Mouse (Mus musculus) hindbrain, embryonic 15.5 days (tissue): ENCODE measurements at regions not wholly inside any gene's neighbourhood (a gene's known extent, or its start where the extent isn't known, plus 50 kb on each side); places are given as distances from the start of the nearest gene placed in this dataset.

ENCODE experiments used
- ATAC-seq: fragments of 200-750 bp; cut with Nextera tagmentation; 2 replicates; pipeline ENCODE4 v1.8.0; 2017; ENCODE audit warnings: low read depth, moderate number of reproducible peaks, moderate TSS enrichment; ENCODE audit not compliant: low FRiP score
- H3K27ac ChIP-seq: fragments of 300-500 bp; sonication (generic); replicated peaks from 2 replicates; pipeline ENCODE4 v1.5.1; 2015; ENCODE audit warnings: mild to moderate bottlenecking, inconsistent platforms
- H3K27me3 ChIP-seq: fragments of 300-500 bp; sonication (generic); 2 replicates; pipeline ENCODE4 v1.6.1; 2015; ENCODE audit warnings: control low read depth, inconsistent platforms
- H3K36me3 ChIP-seq: fragments of 300-500 bp; sonication (generic); 2 replicates; pipeline ENCODE4 v1.6.1; 2015; ENCODE audit warnings: control low read depth, inconsistent platforms
- H3K4me1 ChIP-seq: fragments of 300-500 bp; sonication (generic); replicated peaks from 2 replicates; pipeline ENCODE4 v1.6.1; 2015; ENCODE audit warnings: control low read depth, inconsistent platforms
- H3K4me2 ChIP-seq: fragments of 300-500 bp; sonication (generic); 2 replicates; pipeline ENCODE4 v1.6.1; 2015; ENCODE audit warnings: moderate library complexity, mild to moderate bottlenecking, inconsistent platforms
- H3K4me3 ChIP-seq: fragments of 300-500 bp; sonication (generic); 2 replicates; pipeline ENCODE4 v1.5.1; 2015; ENCODE audit warnings: mild to moderate bottlenecking, inconsistent platforms
- H3K9ac ChIP-seq: fragments of 300-500 bp; sonication (generic); 2 replicates; pipeline ENCODE4 v1.6.1; 2015; ENCODE audit warnings: inconsistent platforms
- H3K9me3 ChIP-seq: fragments of 300-500 bp; sonication (generic); 2 replicates; pipeline ENCODE4 v1.6.1; 2016; ENCODE audit warnings: control low read depth, inconsistent platforms
- WGBS: fragments of 180-500 bp; shearing (Covaris S2); methylation state at CpG from one replicate; pipeline ENCODE4 v1.1.7; 2015; 5-methylcytosine and 5-hydroxymethylcytosine counted together

DNA sequence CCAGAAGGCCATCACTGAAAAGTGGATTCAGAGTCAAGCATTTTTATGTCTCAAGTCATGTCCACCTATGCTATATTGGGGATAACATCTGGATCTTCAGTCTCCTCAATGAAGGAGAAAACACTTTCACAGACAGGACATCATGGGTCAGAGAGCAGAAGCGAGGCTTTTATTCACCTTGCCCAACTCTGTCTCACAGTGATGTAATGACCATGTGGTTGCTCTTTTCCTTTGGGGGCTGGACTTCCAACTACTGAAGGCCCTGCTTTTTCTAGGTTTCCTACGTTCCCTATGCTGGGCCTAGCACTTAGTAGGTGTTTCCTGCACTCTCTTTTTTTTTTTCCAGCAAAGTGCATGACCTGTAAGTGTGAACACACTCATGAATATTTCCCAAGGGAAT is 130.4 kb downstream of the 4933412E24Rik start:
- H3K27ac ChIP-seq, result no peak overlapping the region
- no peak overlapping the region for H3K4me3 ChIP-seq
- no peaks in the 10 kb centered on the region for H3K9me3 ChIP-seq
- 81% methylated on average over 2 of the region's 2 CpGs for WGBS
- no peak overlapping the region for H3K4me2 ChIP-seq
- 0 out of 2 replicates have a peak, but pooled peaks cover 4% of the 10 kb centered on the region for H3K4me1 ChIP-seq
- H3K9ac ChIP-seq, result no peak overlapping the region
- no peaks in the 10 kb centered on the region for H3K36me3 ChIP-seq
- H3K27me3 ChIP-seq, result no peaks in the 10 kb centered on the region
- no peak for ATAC-seq

DNA sequence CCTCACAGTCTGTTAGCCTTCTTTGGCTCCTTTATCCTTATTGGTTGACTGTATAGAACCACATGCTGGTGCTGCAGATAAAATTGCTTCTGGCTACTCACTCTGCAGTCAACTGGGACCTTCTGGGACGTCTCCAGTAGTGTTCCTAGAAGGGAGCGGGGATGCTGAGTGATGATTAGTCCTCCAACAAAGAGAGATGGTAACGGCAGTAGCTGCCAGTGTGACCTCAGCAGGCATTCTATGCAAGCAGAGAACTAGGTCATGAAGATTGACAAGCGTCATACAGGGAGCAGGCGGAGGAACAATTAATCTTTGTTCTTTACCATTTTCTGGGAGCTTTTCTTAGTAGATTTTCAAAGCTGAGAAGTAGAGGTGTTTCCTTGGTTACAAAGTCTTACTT is 134.0 kb downstream of the 4933412E24Rik start:
- H3K27me3 ChIP-seq, result no peaks in the 10 kb centered on the region
- H3K4me2 ChIP-seq, result no peak overlapping the region
- H3K9me3 ChIP-seq, result no peaks in the 10 kb centered on the region
- no peak overlapping the region for H3K9ac ChIP-seq
- no peaks in the 10 kb centered on the region for H3K36me3 ChIP-seq
- H3K4me3 ChIP-seq, result no peak overlapping the region
- H3K4me1 ChIP-seq, result no peaks in the 10 kb centered on the region
- 66% methylated on average over 5 of the region's 5 CpGs for WGBS
- ATAC-seq, result no peak
- H3K27ac ChIP-seq, result no peak overlapping the region

DNA sequence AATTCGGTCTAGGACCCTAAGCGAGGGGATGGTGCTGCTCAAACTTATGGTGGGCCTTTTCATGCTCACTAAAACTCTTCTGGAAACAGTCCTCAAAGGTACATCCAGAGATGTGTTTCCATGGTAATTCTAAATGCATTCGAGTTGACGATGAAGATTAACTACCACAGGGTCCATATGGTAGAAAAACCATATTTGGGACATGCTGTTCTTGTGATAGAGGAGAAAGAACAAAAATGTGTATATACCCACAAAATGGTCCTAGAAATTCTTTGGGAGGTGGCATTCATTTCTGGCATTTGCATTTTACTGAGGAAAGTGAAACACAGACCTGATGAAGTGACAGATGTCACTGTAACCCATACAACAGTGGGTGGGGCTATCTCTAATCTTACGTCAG is 136.0 kb downstream of the 4933412E24Rik start:
- no peaks in the 10 kb centered on the region for H3K9me3 ChIP-seq
- ATAC-seq, result no peak
- H3K27me3 ChIP-seq, result no peaks in the 10 kb centered on the region
- H3K4me3 ChIP-seq, result no peak overlapping the region
- H3K27ac ChIP-seq, result no peak overlapping the region
- H3K36me3 ChIP-seq, result no peaks in the 10 kb centered on the region
- WGBS, result 93% methylated on average over 5 of the region's 5 CpGs
- no peak overlapping the region for H3K9ac ChIP-seq
- H3K4me1 ChIP-seq, result 0 out of 2 replicates have a peak, but pooled peaks cover 3% of the 10 kb centered on the region
- H3K4me2 ChIP-seq, result no peak overlapping the region

DNA sequence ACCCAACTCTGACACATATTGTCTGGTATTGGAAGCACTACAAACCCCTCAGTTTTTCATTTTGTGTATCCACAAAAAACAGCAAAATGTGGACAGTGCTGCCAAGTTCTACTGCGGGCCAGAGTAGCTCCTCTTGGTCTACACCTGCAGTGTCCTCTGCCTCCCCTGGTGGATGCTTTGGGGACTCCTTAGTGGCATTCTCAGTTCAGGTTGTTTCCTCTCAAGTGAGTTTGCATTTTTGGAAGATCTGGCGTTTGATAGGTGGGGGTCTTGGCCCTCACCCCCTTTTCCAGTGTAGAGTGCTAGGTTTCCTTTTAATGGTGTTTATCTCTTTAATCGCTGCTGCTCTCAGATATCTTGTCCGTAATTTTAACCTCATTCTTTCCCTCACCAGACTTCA is 137.1 kb downstream of the 4933412E24Rik start:
- ATAC-seq, result no peak
- 88% methylated on average over 4 of the region's 4 CpGs for WGBS
- H3K4me2 ChIP-seq, result no peak overlapping the region
- 0 out of 2 replicates have a peak, but pooled peaks cover 3% of the 10 kb centered on the region for H3K4me1 ChIP-seq
- no peaks in the 10 kb centered on the region for H3K9me3 ChIP-seq
- H3K36me3 ChIP-seq, result no peaks in the 10 kb centered on the region
- no peak overlapping the region for H3K4me3 ChIP-seq
- no peaks in the 10 kb centered on the region for H3K27me3 ChIP-seq
- H3K9ac ChIP-seq, result no peak overlapping the region
- no peak overlapping the region for H3K27ac ChIP-seq

DNA sequence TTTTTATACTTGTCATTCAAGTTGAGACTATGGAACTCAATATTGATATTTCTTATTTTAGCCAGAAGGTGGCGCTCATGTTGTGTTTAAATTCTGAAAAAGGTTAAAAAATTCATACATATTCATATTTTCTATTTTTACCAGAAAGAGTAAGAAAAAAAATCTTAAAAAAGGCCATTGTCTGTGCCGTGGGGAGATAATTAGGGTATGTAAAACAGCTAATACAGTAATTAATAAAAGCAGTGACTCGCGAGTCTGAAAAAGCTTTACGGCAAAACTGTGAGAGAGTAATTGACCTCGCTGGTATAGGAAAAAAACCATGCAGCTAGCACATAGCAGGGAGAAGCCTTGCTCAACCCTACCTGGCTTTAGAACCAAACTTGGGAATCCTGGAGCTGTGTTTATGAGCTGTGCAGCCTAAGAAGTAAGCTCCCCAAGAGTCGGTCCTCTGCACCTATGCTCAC is 140.1 kb downstream of the 4933412E24Rik start:
- ATAC-seq, result peak; percentile 48; the same call in 1 of the 2 replicates
- H3K27ac ChIP-seq, result 0 out of 2 replicates have a peak overlapping the region, but pooled peaks have one; percentile 20
- WGBS, result 54% methylated on average over 7 of the region's 7 CpGs
- H3K9ac ChIP-seq, result no peak overlapping the region
- no peaks in the 10 kb centered on the region for H3K9me3 ChIP-seq
- H3K4me2 ChIP-seq, result peak overlapping the region; percentile 19
- H3K4me1 ChIP-seq, result 0 out of 2 replicates have a peak, but pooled peaks cover 3% of the 10 kb centered on the region
- H3K27me3 ChIP-seq, result no peaks in the 10 kb centered on the region
- no peaks in the 10 kb centered on the region for H3K36me3 ChIP-seq
- no peak overlapping the region for H3K4me3 ChIP-seq

DNA sequence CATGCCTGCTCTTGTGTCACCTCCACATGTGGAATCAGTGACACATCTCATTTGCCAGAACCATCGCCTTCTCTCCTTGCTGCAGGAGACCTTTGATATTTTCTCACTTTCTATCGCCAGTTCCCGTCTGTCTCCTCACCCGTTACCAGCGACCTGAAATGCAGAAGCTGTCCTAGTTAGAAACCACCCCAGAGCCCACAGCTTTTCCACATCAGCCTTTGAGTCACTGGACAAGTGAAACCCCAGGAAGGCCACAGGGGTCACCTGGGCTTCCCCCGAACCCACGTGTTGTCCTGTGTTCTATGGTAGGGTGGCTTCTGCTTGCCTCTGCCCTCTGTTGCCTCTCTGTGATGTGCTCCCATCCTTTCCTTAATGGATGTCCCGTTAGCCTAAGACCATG is 149.7 kb downstream of the 4933412E24Rik start:
- WGBS, result 92% methylated on average over 8 of the region's 8 CpGs
- no peak overlapping the region for H3K9ac ChIP-seq
- H3K4me3 ChIP-seq, result no peak overlapping the region
- H3K27me3 ChIP-seq, result no peaks in the 10 kb centered on the region; the same call in 1 of the 2 replicates
- H3K9me3 ChIP-seq, result no peaks in the 10 kb centered on the region
- no peak overlapping the region for H3K4me2 ChIP-seq
- no peak overlapping the region for H3K27ac ChIP-seq
- no peaks in the 10 kb centered on the region for H3K36me3 ChIP-seq
- no peak for ATAC-seq
- H3K4me1 ChIP-seq, result no peaks in the 10 kb centered on the region

DNA sequence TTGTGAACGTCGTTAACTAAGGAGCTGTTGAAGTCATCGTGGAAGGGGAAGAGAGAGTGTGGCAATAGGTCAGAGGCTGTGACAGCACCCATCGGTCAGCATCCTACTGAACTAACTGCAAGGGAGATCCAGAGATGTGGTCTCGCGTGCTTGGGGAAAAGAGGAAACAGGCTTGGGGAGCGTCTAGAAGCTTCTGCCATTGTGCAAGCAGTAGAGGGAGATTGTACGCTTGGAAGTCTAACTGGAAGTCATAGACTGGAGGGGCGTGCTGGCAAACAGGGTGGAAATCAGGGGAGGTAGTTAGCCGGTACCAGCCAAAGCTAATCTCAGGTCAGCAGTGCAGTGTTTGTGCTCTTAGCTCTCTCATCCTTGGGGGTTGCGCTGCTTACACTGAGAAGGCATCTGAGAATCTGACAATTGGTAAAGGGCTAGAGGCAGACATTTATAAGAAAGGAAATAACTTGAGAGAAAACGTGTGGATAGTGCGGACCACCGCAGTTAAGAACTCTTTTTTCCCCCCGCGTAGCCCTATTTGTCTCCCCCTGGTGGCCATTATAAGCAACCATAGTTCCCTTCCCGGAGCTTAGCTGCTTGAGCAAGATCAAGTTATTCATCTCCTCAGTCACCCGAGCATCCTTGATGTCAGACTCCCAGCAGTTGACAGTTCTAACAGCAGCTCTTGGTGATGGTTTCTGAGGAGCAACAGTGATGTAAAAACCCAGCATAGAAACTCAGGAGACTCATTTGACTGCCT is 151.5 kb downstream of the 4933412E24Rik start:
- Histone ChIP-seq H3K9ac (no peak overlapping the region), H3K27ac (no peak overlapping the region), H3K36me3 (no peaks in the 10 kb centered on the region), H3K9me3 (no peaks in the 10 kb centered on the region), H3K4me3 (no peak overlapping the region), H3K4me2 (no peak overlapping the region), H3K27me3 (no peaks in the 10 kb centered on the region; the same call in 1 of the 2 replicates), H3K4me1 (no peaks in the 10 kb centered on the region)
- 55% methylated on average over 18 of the region's 18 CpGs for WGBS
- no peak for ATAC-seq

DNA sequence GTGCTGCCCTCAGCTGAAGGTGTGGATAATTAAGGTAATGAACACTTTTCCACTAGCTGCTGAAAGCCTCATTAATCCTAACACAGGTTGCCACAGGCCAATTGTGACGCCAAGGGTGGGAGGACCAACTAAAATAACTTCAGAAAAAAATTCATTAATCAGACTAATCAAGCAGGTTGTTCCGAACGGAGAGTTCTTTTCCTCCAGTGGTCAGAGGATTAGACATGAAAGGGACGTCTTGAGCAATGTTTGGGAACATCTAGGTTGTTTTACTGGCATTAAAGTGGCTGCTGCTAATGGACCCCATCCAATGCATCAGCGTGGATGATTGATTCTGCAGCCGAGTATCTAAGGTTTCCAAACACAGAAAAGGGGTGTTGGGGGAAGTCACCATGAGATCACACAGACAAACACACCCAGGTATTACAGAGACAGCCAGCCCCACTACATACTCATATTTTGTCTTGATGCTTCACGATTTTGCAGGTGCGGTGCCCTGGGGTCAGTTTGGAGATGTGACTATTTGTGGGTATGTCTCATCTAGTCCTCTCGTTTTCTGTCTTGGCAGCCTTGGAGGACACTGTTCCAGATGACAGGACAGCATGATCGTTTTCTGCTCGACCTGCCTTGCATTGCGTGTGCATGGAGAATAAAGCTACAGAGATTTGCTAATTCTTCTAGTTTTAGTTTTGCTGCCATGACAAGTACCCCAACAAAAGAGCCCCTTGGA is 164.0 kb downstream of the 4933412E24Rik start:
- H3K9me3 ChIP-seq, result no peaks in the 10 kb centered on the region
- 74% methylated on average over 12 of the region's 12 CpGs for WGBS
- no peak overlapping the region for H3K4me2 ChIP-seq
- H3K4me3 ChIP-seq, result no peak overlapping the region
- ATAC-seq, result no peak
- no peaks in the 10 kb centered on the region for H3K36me3 ChIP-seq
- H3K9ac ChIP-seq, result no peak overlapping the region
- no peaks in the 10 kb centered on the region for H3K27me3 ChIP-seq
- H3K4me1 ChIP-seq, result no peaks in the 10 kb centered on the region
- H3K27ac ChIP-seq, result no peak overlapping the region

DNA sequence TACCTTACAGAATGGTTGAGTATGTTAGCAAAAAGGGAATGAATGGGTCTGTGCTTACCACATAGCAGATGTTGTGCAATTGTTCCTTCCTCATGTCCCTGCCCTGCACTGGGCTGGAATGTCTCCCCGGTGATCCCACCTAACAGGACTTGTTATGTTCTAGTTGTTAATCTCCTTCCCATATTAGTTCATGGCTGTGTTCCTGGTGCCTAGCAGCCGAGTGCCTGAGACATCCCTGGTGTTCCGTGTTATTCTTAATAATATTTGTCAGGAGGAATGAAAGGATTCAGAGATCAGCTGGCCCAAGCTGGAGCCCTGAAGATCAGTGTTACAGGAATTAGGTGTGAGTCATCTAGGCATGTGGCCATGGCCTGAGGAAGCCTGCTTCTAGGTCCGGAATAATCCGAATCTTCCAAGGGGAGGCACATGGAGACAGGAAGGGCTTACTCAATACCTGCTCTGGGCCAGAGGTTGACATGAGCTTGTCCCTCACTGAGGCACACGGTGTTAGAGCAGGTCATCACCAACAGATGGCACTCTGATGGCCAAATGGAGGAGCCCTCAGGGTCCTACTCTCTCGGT is 171.2 kb downstream of the 4933412E24Rik start:
- no peaks in the 10 kb centered on the region for H3K9me3 ChIP-seq
- H3K27me3 ChIP-seq, result no peaks in the 10 kb centered on the region
- no peaks in the 10 kb centered on the region for H3K36me3 ChIP-seq
- H3K4me2 ChIP-seq, result no peak overlapping the region
- no peaks in the 10 kb centered on the region for H3K4me1 ChIP-seq
- no peak overlapping the region for H3K4me3 ChIP-seq
- no peak for ATAC-seq
- no peak overlapping the region for H3K9ac ChIP-seq
- no peak overlapping the region for H3K27ac ChIP-seq
- WGBS, result 79% methylated on average over 7 of the region's 7 CpGs

DNA sequence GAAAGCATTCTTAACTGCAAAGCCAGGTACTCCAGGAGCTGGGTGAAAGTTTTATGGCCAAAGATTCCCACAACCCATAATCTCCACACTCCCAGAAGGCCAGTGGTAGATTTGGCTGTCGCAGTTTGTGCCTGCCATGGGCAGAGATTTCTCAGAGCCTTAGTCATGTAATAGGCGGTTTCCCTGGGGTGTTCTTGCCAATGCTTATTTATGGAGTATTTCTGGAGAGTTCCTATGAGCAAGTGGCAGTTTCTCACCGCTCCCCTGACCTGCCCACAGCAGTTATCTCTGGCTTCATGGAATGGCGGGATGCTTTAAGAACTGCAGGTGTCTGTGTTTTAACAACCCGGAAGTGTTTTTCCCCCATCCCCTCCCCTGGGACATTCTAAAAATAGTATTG is 179.8 kb downstream of the 4933412E24Rik start:
- Histone ChIP-seq H3K27ac (no peak overlapping the region), H3K9me3 (no peaks in the 10 kb centered on the region), H3K36me3 (no peaks in the 10 kb centered on the region), H3K9ac (no peak overlapping the region), H3K4me2 (no peak overlapping the region), H3K27me3 (no peaks in the 10 kb centered on the region), H3K4me3 (no peak overlapping the region), H3K4me1 (no peaks in the 10 kb centered on the region)
- 86% methylated on average over 5 of the region's 5 CpGs for WGBS
- ATAC-seq, result no peak

DNA sequence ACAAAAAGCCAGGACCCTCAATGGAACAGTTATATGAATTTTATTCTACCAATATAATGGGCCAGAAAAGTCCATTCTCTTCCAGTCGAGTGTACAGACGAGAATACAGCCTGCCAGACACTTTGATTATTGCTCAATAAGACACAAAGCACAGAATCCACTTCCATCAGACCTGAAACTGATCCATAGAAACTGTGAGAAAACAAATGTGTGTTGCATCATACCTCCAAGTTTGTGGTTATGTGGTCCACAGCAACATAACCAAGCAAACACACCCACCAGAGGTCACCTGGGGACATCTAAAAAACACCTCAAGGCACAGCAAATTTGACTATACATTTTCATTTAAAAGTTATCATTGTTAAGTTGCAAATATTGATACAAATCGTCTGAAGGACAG is 183.2 kb downstream of the 4933412E24Rik start:
- no peak overlapping the region for H3K9ac ChIP-seq
- no peaks in the 10 kb centered on the region for H3K9me3 ChIP-seq
- H3K4me2 ChIP-seq, result no peak overlapping the region
- 0 out of 2 replicates have a peak, but pooled peaks cover 1% of the 10 kb centered on the region for H3K4me1 ChIP-seq
- no peak overlapping the region for H3K27ac ChIP-seq
- no peaks in the 10 kb centered on the region for H3K36me3 ChIP-seq
- WGBS, result 88% methylated on average over 3 of the region's 3 CpGs
- H3K27me3 ChIP-seq, result no peaks in the 10 kb centered on the region
- ATAC-seq, result no peak
- no peak overlapping the region for H3K4me3 ChIP-seq

DNA sequence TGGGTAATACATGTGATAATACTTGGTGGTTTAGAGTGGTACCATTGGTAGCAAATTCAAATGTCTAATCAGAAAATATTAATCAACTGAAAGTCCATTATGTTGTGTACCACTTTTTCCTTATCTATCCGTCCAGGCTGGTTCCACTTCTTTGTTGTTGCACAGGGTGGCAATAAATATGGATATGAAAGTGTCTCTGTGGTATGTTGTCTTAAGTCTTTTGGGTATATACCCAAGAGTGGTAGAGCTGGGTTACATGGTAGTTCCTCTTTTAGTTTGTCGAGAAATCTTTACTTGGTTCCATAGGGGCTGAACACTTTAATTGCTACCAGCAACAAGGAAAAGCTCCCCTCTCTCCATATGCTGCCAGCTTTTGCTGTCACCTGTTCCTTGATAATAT is 184.9 kb downstream of the 4933412E24Rik start:
- Histone ChIP-seq H3K4me1 (peaks cover 6% of the 10 kb centered on the region), H3K4me2 (no peak overlapping the region), H3K36me3 (no peaks in the 10 kb centered on the region), H3K9me3 (no peaks in the 10 kb centered on the region), H3K9ac (no peak overlapping the region), H3K27ac (no peak overlapping the region), H3K27me3 (no peaks in the 10 kb centered on the region), H3K4me3 (no peak overlapping the region)
- ATAC-seq, result no peak
- 90% methylated on average over 2 of the region's 2 CpGs for WGBS
